Mouse (Mus musculus): ENCODE measurements at regions not wholly inside any gene's neighbourhood (a gene's known extent, or its start where the extent isn't known, plus 50 kb on each side); places are given as distances from the start of the nearest gene placed in this dataset.

DNA sequence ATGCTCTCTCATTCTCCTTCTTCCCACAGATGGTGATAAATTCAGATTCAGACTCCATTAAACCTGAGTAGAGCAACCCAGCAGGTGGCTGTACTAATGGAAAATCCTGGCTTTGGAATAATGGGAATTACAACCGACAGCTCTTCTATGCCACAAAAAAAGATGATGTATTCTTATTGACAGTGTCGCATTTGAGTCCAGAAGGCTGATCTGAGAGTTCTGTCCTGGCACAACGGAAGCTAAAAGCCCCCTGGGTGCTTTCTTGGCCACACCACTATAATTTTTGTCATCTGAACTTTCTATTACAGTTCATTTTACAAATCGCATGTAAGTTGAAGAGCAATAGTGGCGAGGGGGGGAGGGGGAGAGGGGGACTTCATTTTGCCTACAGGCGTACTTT, 411.9 kb downstream of the Anxa1 start:
- no peak for DNase-seq
- H3K4me3 ChIP-seq: no peak overlapping the region
- TF ChIP-seq CTCF (IDR thresholded peaks at IDR 0.05): no peak
- TF ChIP-seq EP300 (IDR thresholded peaks at IDR 0.05; ENCODE audit: insufficient read depth, low read depth, low read length): no peak
- TF ChIP-seq POLR2A (IDR thresholded peaks at IDR 0.05; ENCODE audit: insufficient read depth, low read depth, low read length): no peak
- H3K27me3 ChIP-seq (ENCODE audit: control insufficient read depth, insufficient read depth, low read length): no peaks in the 10 kb centered on the region
- no peak overlapping the region for H3K27ac ChIP-seq
- no peaks in the 10 kb centered on the region for H3K36me3 ChIP-seq (ENCODE audit: control insufficient read depth, insufficient read depth, low read length)
- no peaks in the 10 kb centered on the region for H3K4me1 ChIP-seq (ENCODE audit: control insufficient read depth, insufficient read depth, low read length)
- no peak overlapping the region for H3K9ac ChIP-seq (ENCODE audit: low read depth, low read length)
- 72% methylated on average over 6 of the region's 6 CpGs for WGBS
- intact Hi-C loops (cut with DNase I): no loop called here
- no peaks in the 10 kb centered on the region for H3K79me2 ChIP-seq (replicated peaks; ENCODE audit: control insufficient read depth, insufficient read depth, low read length)

DNA sequence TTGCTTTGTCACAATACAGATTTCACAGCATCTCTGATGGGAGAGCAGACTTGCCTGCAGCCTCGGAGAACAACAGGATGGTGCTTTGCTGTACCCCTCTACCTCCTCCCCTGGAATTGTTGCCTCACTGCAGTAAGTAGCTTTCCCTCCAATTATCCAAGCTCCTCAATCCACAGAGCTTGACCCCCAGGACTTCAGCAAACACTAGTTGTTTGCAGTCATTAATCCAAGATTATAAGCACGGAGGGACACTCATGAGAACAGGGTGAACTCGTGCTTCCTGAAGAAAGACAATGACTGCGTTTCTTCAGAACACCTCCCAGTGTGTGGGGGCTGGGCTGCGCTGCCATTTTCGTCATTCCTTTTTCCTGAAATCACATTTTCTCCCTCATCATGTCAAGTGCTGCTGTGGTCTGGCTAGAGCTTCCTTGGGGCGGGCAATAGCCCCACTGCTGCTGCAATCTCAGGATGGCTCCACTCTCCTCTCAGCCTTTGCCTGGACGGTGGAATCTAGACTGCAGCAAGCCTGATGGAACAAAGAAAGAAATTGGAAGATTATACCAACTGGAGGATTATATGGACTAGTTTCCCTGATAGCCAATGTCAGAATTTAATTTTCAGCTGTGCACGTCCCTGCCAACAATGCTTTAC, 413.0 kb downstream of the Anxa1 start:
- Histone ChIP-seq H3K9ac (ENCODE audit: low read depth, low read length) (no peak overlapping the region), H3K4me3 (no peak overlapping the region), H3K27me3 (ENCODE audit: control insufficient read depth, insufficient read depth, low read length) (no peaks in the 10 kb centered on the region), H3K27ac (no peak overlapping the region), H3K36me3 (ENCODE audit: control insufficient read depth, insufficient read depth, low read length) (no peaks in the 10 kb centered on the region), H3K4me1 (ENCODE audit: control insufficient read depth, insufficient read depth, low read length) (no peaks in the 10 kb centered on the region), H3K79me2 (replicated peaks; ENCODE audit: control insufficient read depth, insufficient read depth, low read length) (no peaks in the 10 kb centered on the region)
- intact Hi-C loops (cut with DNase I): no loop called here
- no peak for TF ChIP-seq EP300 (IDR thresholded peaks at IDR 0.05; ENCODE audit: insufficient read depth, low read depth, low read length)
- TF ChIP-seq CTCF (IDR thresholded peaks at IDR 0.05): no peak
- TF ChIP-seq POLR2A (IDR thresholded peaks at IDR 0.05; ENCODE audit: insufficient read depth, low read depth, low read length): no peak
- DNase-seq: no peak
- WGBS: 39% methylated on average over 9 of the region's 9 CpGs

DNA sequence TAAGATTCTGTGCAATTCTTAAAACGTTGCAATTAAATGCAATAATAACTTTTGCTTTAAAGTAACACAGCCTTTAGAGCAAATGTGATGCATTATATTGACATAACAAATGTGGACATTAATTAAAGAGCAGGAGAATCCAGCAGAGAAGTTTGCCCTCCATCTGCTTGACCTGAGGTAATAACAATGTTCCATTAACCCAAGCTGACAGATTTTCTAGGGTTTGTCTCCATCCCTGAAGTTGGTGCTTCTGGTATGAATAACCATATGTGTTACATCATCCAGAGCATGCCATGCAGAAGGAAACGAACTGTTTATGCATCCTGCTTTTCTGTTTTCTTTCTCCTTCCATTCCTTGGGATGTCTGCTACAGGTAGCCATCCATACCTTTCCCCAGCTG, 414.0 kb downstream of the Anxa1 start:
- intact Hi-C loops (cut with DNase I): no loop called here
- H3K27ac ChIP-seq: no peak overlapping the region
- no peaks in the 10 kb centered on the region for H3K79me2 ChIP-seq (replicated peaks; ENCODE audit: control insufficient read depth, insufficient read depth, low read length)
- H3K4me1 ChIP-seq (ENCODE audit: control insufficient read depth, insufficient read depth, low read length): no peaks in the 10 kb centered on the region
- 39% methylated on average over 2 of the region's 2 CpGs for WGBS
- TF ChIP-seq POLR2A (IDR thresholded peaks at IDR 0.05; ENCODE audit: insufficient read depth, low read depth, low read length) (no peak), EP300 (IDR thresholded peaks at IDR 0.05; ENCODE audit: insufficient read depth, low read depth, low read length) (no peak), CTCF (IDR thresholded peaks at IDR 0.05) (no peak)
- DNase-seq: no peak
- H3K36me3 ChIP-seq (ENCODE audit: control insufficient read depth, insufficient read depth, low read length): no peaks in the 10 kb centered on the region
- no peaks in the 10 kb centered on the region for H3K27me3 ChIP-seq (ENCODE audit: control insufficient read depth, insufficient read depth, low read length)
- no peak overlapping the region for H3K9ac ChIP-seq (ENCODE audit: low read depth, low read length)
- no peak overlapping the region for H3K4me3 ChIP-seq

DNA sequence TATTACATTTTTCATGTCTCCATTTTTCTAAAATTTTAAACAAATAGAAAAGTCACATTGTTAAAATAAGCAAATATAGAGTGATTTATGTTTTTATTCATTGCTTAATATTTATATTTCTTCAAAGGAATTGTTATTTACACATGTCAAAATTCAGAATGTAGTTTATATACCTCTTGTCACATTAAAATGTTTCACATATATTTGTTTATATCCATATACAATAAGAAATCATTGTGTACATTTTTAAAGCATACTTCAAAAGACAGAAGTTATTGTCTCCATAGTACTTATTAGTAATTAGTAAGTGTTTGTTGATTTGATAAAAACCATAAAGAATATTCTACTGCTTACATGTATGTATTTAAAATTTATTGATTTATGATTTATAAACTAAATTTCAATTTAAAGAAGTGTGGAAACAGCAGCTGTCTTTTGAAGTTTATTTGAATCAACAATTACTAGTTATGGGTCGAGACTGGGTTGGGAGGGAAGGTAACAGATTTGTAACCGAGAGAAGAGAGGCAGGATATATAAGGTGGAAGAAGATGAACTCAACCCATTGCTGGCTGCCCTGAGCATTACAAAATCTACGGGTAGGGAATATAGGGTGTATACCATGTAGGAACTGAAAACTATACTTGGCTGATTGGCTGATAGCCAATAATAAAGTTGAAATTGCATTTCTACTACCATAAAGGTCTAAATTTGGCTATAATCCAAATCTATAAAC, 420.8 kb downstream of the Anxa1 start:
- intact Hi-C loops (cut with DNase I): no loop called here
- WGBS: 65% methylated on average over 3 of the region's 3 CpGs
- H3K9ac ChIP-seq (ENCODE audit: low read depth, low read length): no peak overlapping the region

DNA sequence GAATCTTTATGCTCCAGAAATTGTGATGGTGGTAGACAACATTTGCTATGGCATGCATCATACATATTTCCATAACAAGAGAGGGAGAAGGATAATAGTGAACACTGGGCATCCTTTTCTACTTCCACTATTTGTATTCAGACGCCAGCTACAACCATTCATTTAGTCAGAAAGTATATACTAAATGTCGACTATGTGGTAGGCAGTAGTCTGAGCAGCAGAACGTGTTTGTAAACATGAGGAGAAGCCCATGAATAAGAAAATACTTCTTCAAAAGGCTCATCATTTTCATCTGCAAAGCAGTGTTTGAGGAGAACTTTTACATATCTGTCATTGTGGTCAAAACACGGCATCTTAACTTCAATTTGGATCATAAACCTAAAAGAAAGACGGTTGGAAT, 421.4 kb downstream of the Anxa1 start:
- DNase-seq: no peak
- 70% methylated on average over 5 of the region's 5 CpGs for WGBS

More for the DNA sequence above, 420.8 kb downstream of the Anxa1 start:
- Histone ChIP-seq H3K4me1 (ENCODE audit: control insufficient read depth, insufficient read depth, low read length) (no peaks in the 10 kb centered on the region), H3K4me3 (no peak overlapping the region), H3K27ac (no peak overlapping the region), H3K79me2 (replicated peaks; ENCODE audit: control insufficient read depth, insufficient read depth, low read length) (no peaks in the 10 kb centered on the region), H3K36me3 (ENCODE audit: control insufficient read depth, insufficient read depth, low read length) (no peaks in the 10 kb centered on the region), H3K27me3 (ENCODE audit: control insufficient read depth, insufficient read depth, low read length) (no peaks in the 10 kb centered on the region)
- TF ChIP-seq POLR2A (IDR thresholded peaks at IDR 0.05; ENCODE audit: insufficient read depth, low read depth, low read length): no peak
- no peak for DNase-seq

DNA sequence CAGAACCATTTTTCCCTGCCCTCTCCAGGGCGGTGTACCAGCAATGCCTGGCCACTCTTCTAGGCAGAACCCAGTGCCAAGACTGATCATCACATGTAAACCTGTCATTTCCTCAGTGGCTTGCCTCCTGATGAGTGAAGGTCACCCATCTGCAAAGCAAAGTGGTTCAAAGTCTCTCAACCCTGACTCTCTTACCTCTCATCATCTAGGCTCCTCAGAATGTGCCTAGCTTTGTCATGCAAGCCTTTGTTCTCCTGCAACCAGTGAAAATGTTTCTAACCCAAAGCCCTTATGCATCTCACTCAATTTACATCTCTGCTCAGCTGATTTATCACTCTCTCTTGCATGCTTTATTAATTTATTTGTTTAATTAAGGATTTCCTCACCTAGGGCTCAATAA, 445.5 kb downstream of the Anxa1 start:
- Histone ChIP-seq H3K27ac (no peak overlapping the region), H3K9ac (ENCODE audit: low read depth, low read length) (no peak overlapping the region), H3K79me2 (replicated peaks; ENCODE audit: control insufficient read depth, insufficient read depth, low read length) (no peaks in the 10 kb centered on the region), H3K4me1 (ENCODE audit: control insufficient read depth, insufficient read depth, low read length) (no peaks in the 10 kb centered on the region), H3K27me3 (ENCODE audit: control insufficient read depth, insufficient read depth, low read length) (no peaks in the 10 kb centered on the region), H3K4me3 (no peak overlapping the region), H3K36me3 (ENCODE audit: control insufficient read depth, insufficient read depth, low read length) (no peaks in the 10 kb centered on the region)
- 63% methylated on average over 1 of the region's 1 CpGs for WGBS
- no peak for DNase-seq
- intact Hi-C loops (cut with DNase I): no loop called here
- TF ChIP-seq POLR2A (IDR thresholded peaks at IDR 0.05; ENCODE audit: insufficient read depth, low read depth, low read length) (no peak), EP300 (IDR thresholded peaks at IDR 0.05; ENCODE audit: insufficient read depth, low read depth, low read length) (no peak), CTCF (IDR thresholded peaks at IDR 0.05) (no peak)

More for the DNA sequence above, 421.4 kb downstream of the Anxa1 start:
- intact Hi-C loops (cut with DNase I): no loop called here
- Histone ChIP-seq H3K4me3 (no peak overlapping the region), H3K9ac (ENCODE audit: low read depth, low read length) (no peak overlapping the region), H3K27me3 (ENCODE audit: control insufficient read depth, insufficient read depth, low read length) (no peaks in the 10 kb centered on the region), H3K27ac (no peak overlapping the region), H3K4me1 (ENCODE audit: control insufficient read depth, insufficient read depth, low read length) (no peaks in the 10 kb centered on the region), H3K79me2 (replicated peaks; ENCODE audit: control insufficient read depth, insufficient read depth, low read length) (no peaks in the 10 kb centered on the region), H3K36me3 (ENCODE audit: control insufficient read depth, insufficient read depth, low read length) (no peaks in the 10 kb centered on the region)
- TF ChIP-seq POLR2A (IDR thresholded peaks at IDR 0.05; ENCODE audit: insufficient read depth, low read depth, low read length): no peak
- no peak for TF ChIP-seq CTCF (IDR thresholded peaks at IDR 0.05)
- TF ChIP-seq EP300 (IDR thresholded peaks at IDR 0.05; ENCODE audit: insufficient read depth, low read depth, low read length): no peak
